ENCODE assay signal across 8 mouse cellular contexts in the genomic region with DNA sequence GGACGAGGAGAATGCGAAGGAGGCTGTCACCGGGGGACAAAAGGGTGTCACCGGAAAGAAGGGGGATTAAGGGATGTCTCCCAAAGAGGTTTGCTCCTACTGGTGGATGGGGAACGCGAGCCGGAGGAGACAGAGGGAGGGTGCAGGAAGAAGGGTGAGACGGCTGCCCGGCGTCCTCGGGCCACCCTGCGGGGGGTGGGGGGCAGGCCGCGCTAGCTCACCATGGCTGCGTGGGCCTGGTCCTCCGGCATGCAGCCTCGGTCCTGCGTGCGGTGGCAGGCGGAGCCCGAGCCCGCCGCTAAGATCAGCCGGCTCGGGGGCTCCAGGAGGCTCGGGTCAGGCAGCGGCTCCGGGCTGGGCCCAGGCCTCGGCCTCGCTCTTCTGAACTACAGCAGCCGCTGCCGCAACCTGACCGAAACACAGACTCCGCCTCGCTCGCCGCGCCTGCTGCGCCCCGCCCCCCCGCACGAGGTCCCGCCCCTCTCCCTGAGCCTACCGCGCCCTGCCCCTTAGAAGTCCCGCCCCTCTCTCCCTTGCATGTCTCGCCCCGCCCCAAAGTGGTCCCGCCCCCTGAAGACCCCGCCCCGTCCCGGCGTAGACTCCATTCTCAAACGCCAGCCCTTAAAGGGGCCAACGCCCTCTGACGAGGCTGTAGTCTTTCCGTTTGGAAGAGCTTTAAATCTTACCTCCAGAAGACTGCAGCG. TPM values are rescaled to one million over a fixed set of nuclear protein-coding genes. Genes with fewer than 3 reads are reported as not detected.
A peak's percentile ranks its signal among the peaks of the same experiment; 100 is the strongest.
DNase-seq lines count a peak whose midpoint lies in the region; ATAC-seq and TF ChIP-seq lines count a peak whose summit lies in the region.

Gene Zyg11b, minus strand, starts transcription at position 427 of the 704 bp plus-strand sequence.

- WGBS in embryonic facial prominence, embryonic 14.5 days, result 0% methylated on average over 18 of the region's 58 CpGs
- WGBS in heart, adult 2 months, result 1% methylated on average over 58 of the region's 58 CpGs
- under 1% methylated on average over 52 of the region's 58 CpGs for WGBS in limb, embryonic 15.5 days

- ATAC-seq in embryonic facial prominence, embryonic 14.5 days (ENCODE audit: low read depth), result peak; percentile 96
- ATAC-seq in limb, embryonic 15.5 days (ENCODE audit: insufficient number of reproducible peaks, low FRiP score, low TSS enrichment, low read depth), result peak; percentile 95

- peak; percentile 97 for DNase-seq in 416B (ENCODE audit: low read depth)
- peak; percentile 75 to 83 for DNase-seq in adrenal gland, postnatal 4 days (ENCODE audit: low spot score in 2 of 2)
- DNase-seq in embryonic facial prominence, embryonic 14.5 days (ENCODE audit: low spot score), result peak; percentile 97
- DNase-seq in heart, adult 2 months, result peak; percentile 91 to 92
- DNase-seq in kidney, adult 8-10 months, result peak; percentile 77 to 83
- DNase-seq in monocyte, adult 2 months (ENCODE audit: low read depth in 1 of 2, low spot score in 2 of 2), result peak; percentile 34 to 73
- DNase-seq in spleen, postnatal 36 days (ENCODE audit: low spot score in 2 of 2), result peak; percentile 85 to 86

- H3K79me2 ChIP-seq in heart, adult 2 months (replicated peaks; ENCODE audit: control insufficient read depth, insufficient read depth, low read length), result peaks cover 12% of the 10 kb centered on the region

- peak; percentile 76 for TF ChIP-seq POLR2A in heart, adult 2 months (IDR thresholded peaks at IDR 0.05; ENCODE audit: insufficient read depth, low read depth, low read length)

- no peaks in the 10 kb centered on the region for H3K9me3 ChIP-seq in embryonic facial prominence, embryonic 14.5 days (ENCODE audit: control insufficient read depth, low read length)
- 0 out of 2 replicates have a peak, but pooled peaks cover 2% of the 10 kb centered on the region for H3K9me3 ChIP-seq in limb, embryonic 15.5 days

- H3K4me3 ChIP-seq in embryonic facial prominence, embryonic 14.5 days (ENCODE audit: low read depth, low read length), result peak within 1 kb of the TSS; percentile 95
- H3K4me3 ChIP-seq in heart, adult 2 months, result peak within 1 kb of the TSS; percentile 99
- peak within 1 kb of the TSS; percentile 93 for H3K4me3 ChIP-seq in limb, embryonic 15.5 days

- H3K4me2 ChIP-seq in embryonic facial prominence, embryonic 14.5 days (ENCODE audit: low read depth, low read length), result peak within 1 kb of the TSS; percentile 70
- peak within 1 kb of the TSS; percentile 64 for H3K4me2 ChIP-seq in limb, embryonic 15.5 days

- no peaks in the 10 kb centered on the region for H3K27me3 ChIP-seq in embryonic facial prominence, embryonic 14.5 days (replicated peaks; ENCODE audit: control insufficient read depth, insufficient read depth, low read length)
- H3K27me3 ChIP-seq in heart, adult 2 months (ENCODE audit: control insufficient read depth, insufficient read depth, low read length), result no peaks in the 10 kb centered on the region
- no peaks in the 10 kb centered on the region for H3K27me3 ChIP-seq in limb, embryonic 15.5 days

- no peaks in the 10 kb centered on the region for H3K36me3 ChIP-seq in embryonic facial prominence, embryonic 14.5 days (ENCODE audit: control insufficient read depth, insufficient read depth, low read length)
- 0 out of 2 replicates have a peak, but pooled peaks cover 2% of the 10 kb centered on the region for H3K36me3 ChIP-seq in heart, adult 2 months (ENCODE audit: control insufficient read depth, insufficient read depth, low read length)
- H3K36me3 ChIP-seq in limb, embryonic 15.5 days, result no peaks in the 10 kb centered on the region

- TF ChIP-seq EP300 in heart, adult 2 months (IDR thresholded peaks at IDR 0.05; ENCODE audit: insufficient read depth, low read depth, low read length), result no peak

- H3K9ac ChIP-seq in embryonic facial prominence, embryonic 14.5 days (ENCODE audit: low read depth, low read length), result peak within 1 kb of the TSS; percentile 94
- H3K9ac ChIP-seq in heart, adult 2 months (ENCODE audit: low read depth, low read length), result peak within 1 kb of the TSS; percentile 92
- H3K9ac ChIP-seq in limb, embryonic 15.5 days, result peak within 1 kb of the TSS; percentile 95

- 0 out of 2 replicates have a peak, but pooled peaks have one; percentile 8 for TF ChIP-seq CTCF in heart, adult 2 months (IDR thresholded peaks at IDR 0.05)

- intact Hi-C loops in heart, adult 2 months (cut with DNase I), result no loop called here

- H3K4me1 ChIP-seq in embryonic facial prominence, embryonic 14.5 days (ENCODE audit: control insufficient read depth, insufficient read depth, low read length), result peaks cover 16% of the 10 kb centered on the region
- H3K4me1 ChIP-seq in heart, adult 2 months (ENCODE audit: control insufficient read depth, insufficient read depth, low read length), result peaks cover 5% of the 10 kb centered on the region
- H3K4me1 ChIP-seq in limb, embryonic 15.5 days, result peaks cover 7% of the 10 kb centered on the region

- H3K27ac ChIP-seq in embryonic facial prominence, embryonic 14.5 days (replicated peaks; ENCODE audit: low read depth, low read length), result peak within 1 kb of the TSS; percentile 89
- H3K27ac ChIP-seq in heart, adult 2 months, result peak within 1 kb of the TSS; percentile 97
- peak within 1 kb of the TSS; percentile 91 for H3K27ac ChIP-seq in limb, embryonic 15.5 days

RNA-seq across cellular contexts. Expression of gene Zyg11b, which starts in this region (rescaled TPM):
- 10 to 100 TPM; 37.0 to 37.4 TPM for total RNA-seq in adrenal gland, postnatal 4 days (2021)
- 13.8 and 14.5 TPM in 2 replicates for polyA plus RNA-seq in embryonic facial prominence, embryonic 14.5 days (2014; fragmentation: Nextera tagmentation; extraction: Ambion mirVana)
- 10 to 100 TPM; 34.8 to 39.1 TPM for total RNA-seq in heart, adult 2 months (2021)
- polyA plus RNA-seq in heart, adult 2 months (2012; rRNA removed), result 10.9 and 24.2 TPM in 2 replicates
- polyA plus RNA-seq in limb, embryonic 15.5 days (2015; fragmentation: Nextera tagmentation; extraction: Ambion mirVana), result 9.0 and 10.6 TPM in 2 replicates

Comparison
In these comparisons a context has a peak if more than half of its experiments do, and no peak if none do; other contexts are left out.
1. Peak in every context shown above with its lines: DNase-seq, ATAC-seq, H3K4me3 ChIP-seq and H3K27ac ChIP-seq.